Mouse (Mus musculus): ENCODE data around the gene Zfp940. TPM values are rescaled to one million over a fixed set of nuclear protein-coding genes. Genes with fewer than 3 reads are reported as not detected.

Zfp940 gene
- total RNA-seq, 1 experiment from 2014 or later, result 1.1 TPM

DNA sequence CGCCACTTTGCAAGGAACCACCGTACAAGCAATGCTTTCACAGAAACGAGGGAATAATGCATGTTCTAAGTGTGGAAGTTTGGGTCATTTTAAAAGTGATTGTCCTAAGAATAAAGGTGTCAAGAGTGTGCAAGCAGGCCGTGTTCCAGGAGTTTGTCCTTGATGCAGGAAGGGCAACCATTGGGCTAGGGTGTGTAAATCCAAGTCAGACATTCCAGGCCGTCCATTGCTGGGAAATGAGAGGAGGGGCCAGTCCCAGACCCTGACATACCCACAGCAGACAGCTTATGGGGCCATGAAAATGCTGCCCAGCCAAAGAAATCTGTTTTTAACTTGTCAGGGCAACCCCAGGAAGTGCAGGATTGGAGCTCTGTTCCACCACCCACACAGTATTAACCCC is 46.4 kb downstream of the Zfp940 start:
- DNase-seq, result no peak

DNA sequence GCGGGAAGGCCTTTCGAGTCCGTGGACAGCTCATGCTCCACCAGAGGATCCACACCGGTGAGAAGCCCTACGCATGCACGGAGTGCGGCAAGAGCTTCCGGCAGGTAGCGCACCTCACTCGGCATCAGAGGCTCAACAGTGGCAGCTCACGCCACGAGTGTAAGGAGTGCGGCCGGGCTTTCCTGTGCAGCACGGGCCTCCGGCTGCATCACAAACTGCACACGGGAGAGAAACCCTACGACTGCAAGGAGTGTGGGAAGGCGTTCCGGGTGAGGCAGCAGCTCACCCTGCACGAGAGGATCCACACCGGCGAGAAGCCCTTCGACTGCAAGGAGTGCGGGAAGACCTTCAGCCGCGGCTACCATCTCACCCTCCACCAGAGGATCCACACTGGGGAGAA is 60.6 kb downstream of the Zfp940 start:
- no peak for DNase-seq

DNA sequence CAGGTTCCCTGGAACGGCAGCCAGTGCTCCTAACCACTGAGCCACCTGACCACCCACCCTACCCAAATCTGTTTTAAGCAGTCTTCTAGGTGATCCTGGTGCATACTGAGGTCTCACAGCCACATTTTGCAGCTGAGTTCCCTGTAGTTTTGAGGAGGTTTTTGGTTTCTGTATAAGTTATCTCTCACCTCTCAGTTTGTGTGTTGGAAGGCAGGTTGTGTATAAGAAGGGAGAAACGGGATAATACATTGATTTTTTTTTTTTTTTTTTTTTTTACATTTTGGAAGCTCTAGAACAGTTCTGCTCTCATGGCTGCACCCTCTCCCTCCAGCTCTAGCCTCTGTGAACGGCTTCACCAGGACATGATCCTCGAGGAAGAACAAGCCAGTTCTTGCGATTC is 67.6 kb downstream of the Zfp940 start:
- DNase-seq, result no peak

DNA sequence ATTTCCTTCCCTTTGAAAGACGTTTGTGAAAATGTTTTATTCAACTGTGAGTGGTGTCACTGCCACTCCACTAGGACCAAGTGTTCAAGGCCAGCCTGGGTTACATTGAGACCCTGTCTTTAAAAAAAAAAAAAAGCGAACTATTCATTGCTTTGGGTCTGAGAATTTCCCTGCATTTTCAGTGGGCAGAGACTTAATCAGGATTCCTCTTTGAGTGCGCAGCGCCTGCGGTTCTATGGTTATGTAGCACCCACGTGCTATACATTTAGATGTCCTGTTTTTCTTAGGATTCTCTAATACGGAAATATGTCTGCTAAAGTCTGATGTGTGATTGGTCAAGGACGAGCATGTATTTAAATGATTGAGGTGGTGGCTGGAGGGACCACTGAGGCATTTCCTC is 68.4 kb downstream of the Zfp940 start:
- no peak for DNase-seq

DNA sequence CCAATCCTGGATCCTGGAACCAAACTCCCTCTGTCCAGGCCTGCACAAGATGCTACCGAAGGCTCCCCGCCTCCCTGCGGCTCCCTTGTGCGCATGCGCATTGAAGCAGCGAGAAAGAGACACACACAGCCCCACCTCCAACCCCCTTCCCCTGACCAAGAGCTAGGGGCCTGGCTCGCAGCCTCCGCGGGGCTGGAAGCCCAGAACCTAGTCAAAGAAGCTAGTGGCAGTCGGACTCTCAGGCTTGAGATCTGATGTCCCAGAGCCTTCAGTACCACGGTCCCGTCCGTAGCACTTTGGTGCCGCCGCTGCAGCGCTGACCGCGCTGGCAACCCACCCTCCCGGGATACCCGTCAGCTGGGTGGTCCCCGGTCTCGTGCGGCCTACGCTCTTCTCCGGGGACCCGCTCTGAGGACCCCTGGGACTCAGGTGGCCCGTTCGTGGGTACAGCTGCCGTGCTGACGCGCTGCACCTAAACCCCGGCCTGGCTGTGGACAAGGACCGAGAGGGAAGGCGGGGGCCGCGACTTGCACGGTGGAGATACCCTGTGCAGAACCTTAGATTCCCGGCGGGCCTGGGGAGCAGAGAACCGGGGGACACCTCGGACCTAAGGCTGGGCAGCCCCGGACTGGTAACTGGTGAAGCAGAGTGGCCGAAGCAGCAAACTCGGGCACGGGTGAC is 69.5 kb downstream of the Zfp940 start, which contains the start of gene Zfp30:
Zfp30 (plus strand) TSS at position 128 of the 681 bp plus-strand sequence.
- DNase-seq, result peak; percentile 82

Other genes with a start within 250 kb of the Zfp940 start
- not detected in 2 replicates for gene Catsperg2, start 126.6 kb downstream of the Zfp940 start, total RNA-seq (2021)
- 16.2 and 18.5 TPM in 2 replicates for gene Zfp84, start 85.1 kb downstream of the Zfp940 start, total RNA-seq (2021)
- gene Zfp30, start 69.7 kb downstream of the Zfp940 start, total RNA-seq (2021), result 3.4 and 4.4 TPM in 2 replicates
- gene Zfp790, start 37.6 kb downstream of the Zfp940 start, total RNA-seq (2021), result 13.7 and 18.7 TPM in 2 replicates
- gene Zfp420, start 6.3 kb upstream of the Zfp940 start, total RNA-seq (2021), result 5.8 and 6.5 TPM in 2 replicates
- 12.6 and 15.2 TPM in 2 replicates for gene Zfp27, start 52.9 kb upstream of the Zfp940 start, total RNA-seq (2021)
- 6.8 and 7.7 TPM in 2 replicates for gene Zfp383, start 54.6 kb upstream of the Zfp940 start, total RNA-seq (2021)
- 13.5 and 15.1 TPM in 2 replicates for gene Zfp74, start 100.4 kb upstream of the Zfp940 start, total RNA-seq (2021)
- gene Zfp568, start 130.3 kb upstream of the Zfp940 start, total RNA-seq (2021), result 10.1 and 10.4 TPM in 2 replicates
- 3.8 and 4.0 TPM in 2 replicates for gene Zfp14, start 197.7 kb upstream of the Zfp940 start, total RNA-seq (2021)
- gene Zfp82, start 219.2 kb upstream of the Zfp940 start, total RNA-seq (2021), result 3.2 and 3.7 TPM in 2 replicates
- gene Gm26920, start 236.7 kb upstream of the Zfp940 start, total RNA-seq (2021), result not detected in 2 replicates
- 3.1 and 4.2 TPM in 2 replicates for gene Zfp566, start 236.9 kb upstream of the Zfp940 start, total RNA-seq (2021)
- gene Zfp260, start 241.1 kb upstream of the Zfp940 start, total RNA-seq (2021), result 48.8 TPM in 2 replicates